Mouse (Mus musculus) G1E (cell line): ENCODE results near the gene Ccdc115.

ENCODE experiments used
- CTCF ChIP-seq: IDR thresholded peaks from 2 replicates; pipeline ENCODE4 v1.5.1; 2012; ENCODE audit warnings: low read depth, low read length, inconsistent platforms, mixed read lengths
- GATA1 ChIP-seq: IDR thresholded peaks from 2 replicates; pipeline ENCODE4 v1.6.1; 2012; ENCODE audit warnings: borderline replicate concordance, low read length, inconsistent platforms, mixed read lengths
- POLR2AphosphoS5 ChIP-seq: IDR thresholded peaks from 2 replicates; pipeline ENCODE4 v1.6.1; 2012; ENCODE audit warnings: low read depth, low read length, inconsistent platforms; ENCODE audit not compliant: insufficient replicate concordance
- TAL1 ChIP-seq: conservative IDR thresholded peaks from 2 replicates; pipeline ENCODE4 v1.6.1; 2012; ENCODE audit warnings: low read depth, low read length, inconsistent platforms, mixed read lengths

- TF ChIP-seq TAL1 (no peak), CTCF (no peak), GATA1 (no peak), POLR2AphosphoS5 (no peak)
Measured at GRCm38 (mm10) chr1:34439215-34439960, at the start of gene Ccdc115, which contains the start of gene Imp4.
